Mouse (Mus musculus) central nervous system, embryonic 11.5 days (tissue): ENCODE measurements around the gene Ptger3. TPM values are rescaled to one million over a fixed set of nuclear protein-coding genes. Genes with fewer than 3 reads are reported as not detected.

Experiments used
- polyA plus RNA-seq: library from polyadenylated mRNA; depleted of rRNA; stranded (reverse); fragments of >200 nt; gene quantifications from 2 replicates; pipeline ENCODE4 v1.2.3, GENCODE M21; 2012; rRNA removed

The Ptger3 gene
- polyA plus RNA-seq: 1.1 and 1.4 TPM in 2 replicates

DNA sequence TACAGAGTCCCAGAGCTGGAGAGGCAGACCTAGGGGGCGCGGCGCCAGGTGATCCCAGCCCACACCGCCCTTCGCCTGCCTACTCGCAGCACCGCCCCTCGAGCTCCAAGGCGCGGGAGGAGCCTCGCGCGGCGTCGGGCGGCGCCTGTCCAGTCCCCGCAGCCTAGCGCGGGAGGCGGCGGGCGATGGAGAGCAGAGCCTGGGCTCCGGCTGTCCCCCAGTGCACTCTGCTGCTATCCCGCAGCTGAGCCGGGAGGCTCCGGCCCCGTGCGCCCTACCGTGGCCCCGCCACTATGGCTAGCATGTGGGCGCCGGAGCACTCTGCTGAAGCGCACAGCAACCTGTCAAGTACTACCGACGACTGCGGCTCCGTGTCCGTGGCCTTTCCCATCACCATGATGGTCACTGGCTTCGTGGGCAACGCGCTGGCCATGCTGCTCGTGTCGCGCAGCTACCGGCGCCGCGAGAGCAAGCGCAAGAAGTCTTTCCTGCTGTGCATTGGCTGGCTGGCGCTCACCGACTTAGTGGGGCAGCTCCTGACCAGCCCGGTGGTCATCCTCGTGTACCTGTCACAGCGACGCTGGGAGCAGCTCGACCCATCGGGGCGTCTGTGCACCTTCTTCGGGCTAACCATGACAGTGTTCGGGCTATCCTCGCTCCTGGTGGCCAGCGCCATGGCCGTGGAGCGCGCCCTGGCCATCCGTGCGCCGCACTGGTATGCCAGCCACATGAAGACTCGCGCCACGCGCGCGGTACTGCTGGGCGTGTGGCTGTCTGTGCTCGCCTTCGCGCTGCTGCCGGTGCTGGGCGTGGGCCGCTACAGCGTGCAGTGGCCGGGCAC is at the start of gene Ptger3:
Gene Ptger3 (plus strand): TSS at position 168 of the 841 bp plus-strand sequence.

DNA sequence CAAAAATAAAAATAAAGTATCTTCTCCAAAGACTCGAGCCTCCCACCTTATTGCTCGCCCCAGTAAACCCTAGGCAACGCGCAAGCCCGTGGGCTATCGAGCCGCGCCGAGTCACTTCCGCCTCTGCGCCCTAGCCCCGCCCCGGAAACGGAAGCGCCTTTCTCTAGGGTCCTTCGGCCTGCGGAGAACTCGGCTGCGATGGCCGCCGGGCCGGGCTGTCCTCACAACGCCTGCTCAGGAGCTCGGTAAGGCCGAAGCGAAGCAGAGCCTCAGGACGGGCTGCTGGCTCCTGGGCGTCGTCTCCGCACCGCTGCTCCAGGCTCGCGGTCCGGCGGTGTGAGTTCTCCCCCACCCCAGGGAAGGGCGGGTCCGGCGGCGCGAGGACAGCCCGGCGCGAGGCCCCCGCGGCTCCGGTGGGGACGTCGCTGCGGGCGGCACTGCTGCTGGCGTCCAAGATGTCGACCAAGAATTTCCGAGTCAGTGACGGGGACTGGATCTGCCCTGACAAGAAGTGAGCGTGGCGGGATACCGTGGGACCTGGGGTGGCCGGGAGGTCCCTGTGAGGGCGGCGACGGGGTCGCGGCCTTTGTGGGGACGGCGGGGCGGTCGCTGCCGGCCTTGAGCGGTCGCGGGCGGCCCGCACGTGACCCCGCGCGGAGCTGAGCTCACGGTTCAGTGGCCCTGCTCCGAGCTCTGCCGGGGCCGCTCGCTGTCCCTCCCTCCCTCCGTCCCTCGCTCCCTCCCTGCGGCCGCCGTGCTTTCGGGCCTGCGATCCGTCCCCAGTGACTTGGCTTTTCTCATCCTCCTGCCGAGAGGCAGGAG is 32.5 kb upstream of the Ptger3 start, which contains the start of gene Zranb2:
Gene Zranb2 (plus strand): TSS at position 197 of the 822 bp plus-strand sequence.

Other genes with a start within 250 kb of the Ptger3 start
- 105 and 132 TPM in 2 replicates for gene Zranb2, start 32.7 kb upstream of the Ptger3 start, polyA plus RNA-seq